Mouse (Mus musculus): Measurements from ENCODE around the gene Olfr59.

DNA sequence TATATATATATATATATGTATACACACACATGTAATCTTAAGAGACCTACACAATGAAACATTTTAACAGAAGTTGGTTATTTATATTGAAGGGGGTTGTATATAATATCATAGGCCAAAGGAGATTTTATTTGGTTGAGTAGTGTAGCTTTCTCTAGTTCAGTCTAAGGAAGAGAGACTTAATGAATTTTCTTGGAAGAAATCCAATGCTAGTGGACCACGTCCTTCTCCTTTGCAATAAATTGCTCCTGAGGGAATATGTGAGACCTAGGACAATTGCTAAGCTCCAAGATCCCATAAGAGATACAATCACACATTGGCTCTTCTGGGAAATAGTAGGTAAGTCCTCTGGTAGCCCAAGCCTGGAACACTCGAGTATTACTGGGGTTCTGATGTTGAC, at the start of gene Olfr59:
- no peak for TF ChIP-seq CTCF (IDR thresholded peaks at IDR 0.05 in 2 of 3, conservative IDR thresholded peaks at IDR 0.05 in 1 of 3; ENCODE audit: control insufficient read depth in 1 of 3, insufficient read depth in 1 of 3, low read depth in 2 of 3, low read length in 3 of 3, poor library complexity in 1 of 3, severe bottlenecking in 1 of 3)
- no peak for TF ChIP-seq ETS1 (IDR thresholded peaks at IDR 0.05; ENCODE audit: low read depth, low read length)
- no peak for TF ChIP-seq MAFK (IDR thresholded peaks at IDR 0.05; ENCODE audit: borderline replicate concordance, low read depth, low read length)
- TF ChIP-seq POLR2A (IDR thresholded peaks at IDR 0.05; ENCODE audit: control insufficient read depth in 1 of 2, insufficient read depth in 1 of 2, low read depth in 1 of 2, low read length in 2 of 2, poor library complexity in 1 of 2) = no peak
- no peak for TF ChIP-seq ZC3H11A (IDR thresholded peaks at IDR 0.05; ENCODE audit: low read depth, low read length)
- TF ChIP-seq CHD2 (IDR thresholded peaks at IDR 0.05; ENCODE audit: low read length) = no peak
- no peak for TF ChIP-seq E2F4 (IDR thresholded peaks at IDR 0.05; ENCODE audit: borderline replicate concordance, low read depth, low read length)
- TF ChIP-seq MEF2A (IDR thresholded peaks at IDR 0.05; ENCODE audit: extremely low read depth, insufficient replicate concordance, low read depth, low read length, poor library complexity, severe bottlenecking) = no peak

Measured in MEL (cell line).